Mouse (Mus musculus) ES-Bruce4 (cell line): Measurements from ENCODE around the gene Nfib. TPM values are rescaled to one million over a fixed set of nuclear protein-coding genes. Genes with fewer than 3 reads are reported as not detected.

Experiments used
- H3K27ac ChIP-seq: 2 replicates; pipeline ENCODE4 v1.5.1; 2012; ENCODE audit warnings: low read length, inconsistent platforms; ENCODE audit not compliant: insufficient read depth
- H3K27me3 ChIP-seq: 2 replicates; pipeline ENCODE4 v1.6.1; 2012; ENCODE audit warnings: mild to moderate bottlenecking, low read length, inconsistent platforms; ENCODE audit not compliant: control insufficient read depth, poor library complexity, insufficient read depth, severe bottlenecking
- H3K36me3 ChIP-seq: 2 replicates; pipeline ENCODE4 v1.6.1; 2012; ENCODE audit warnings: inconsistent platforms, mild to moderate bottlenecking, low read length, moderate library complexity; ENCODE audit not compliant: control insufficient read depth, poor library complexity, insufficient read depth, severe bottlenecking
- H3K4me1 ChIP-seq: one replicate; pipeline ENCODE4 v1.8.1; 2011; ENCODE audit warnings: low read length; ENCODE audit not compliant: control insufficient read depth, insufficient read depth
- H3K4me3 ChIP-seq: 2 replicates; pipeline ENCODE4 v1.5.1; 2011; ENCODE audit warnings: low read depth, mild to moderate bottlenecking, low read length
- H3K9ac ChIP-seq: 2 replicates; pipeline ENCODE4 v1.6.1; 2012; ENCODE audit warnings: low read depth, mild to moderate bottlenecking, inconsistent platforms; ENCODE audit not compliant: poor library complexity, severe bottlenecking
- H3K9me3 ChIP-seq: replicated peaks from 2 replicates; pipeline ENCODE4 v1.6.1; 2012; ENCODE audit warnings: mild to moderate bottlenecking, low read length, inconsistent platforms; ENCODE audit not compliant: control insufficient read depth, poor library complexity, insufficient read depth, severe bottlenecking
- CTCF ChIP-seq: IDR thresholded peaks from one replicate; pipeline ENCODE4 v1.8.1; 2011; ENCODE audit warnings: low read depth, low read length
- EP300 ChIP-seq: IDR thresholded peaks from 2 replicates; pipeline ENCODE4 v1.6.1; 2011; ENCODE audit warnings: low read depth, low read length; ENCODE audit not compliant: insufficient read depth
- POLR2A ChIP-seq: IDR thresholded peaks from one replicate; pipeline ENCODE4 v1.8.1; 2011; ENCODE audit warnings: low read length; ENCODE audit not compliant: insufficient read depth
- polyA plus RNA-seq: library from polyadenylated mRNA; stranded (reverse); fragments of >200 nt; gene quantifications from 2 replicates; pipeline ENCODE4 v1.2.4, GENCODE M21; 2011; ENCODE audit warnings: low read depth; ENCODE audit not compliant: missing spikeins, insufficient read depth, insufficient read length

The Nfib gene
- polyA plus RNA-seq, 1 experiment = 4.6 TPM

GRCm38 (mm10) chr4:82598436-82598835, 107.1 kb downstream of the Nfib start:
- Histone ChIP-seq H3K36me3 (no peaks in the 10 kb centered on the region), H3K4me3 (no peak overlapping the region), H3K27ac (no peak overlapping the region), H3K4me1 (no peaks in the 10 kb centered on the region), H3K27me3 (0 out of 2 replicates have a peak, but pooled peaks cover 2% of the 10 kb centered on the region), H3K9ac (no peak overlapping the region), H3K9me3 (no peaks in the 10 kb centered on the region)
- no peak for TF ChIP-seq CTCF
- no peak for TF ChIP-seq POLR2A
- no peak for TF ChIP-seq EP300

GRCm38 (mm10) chr4:82593681-82594666, 111.6 kb downstream of the Nfib start:
- no peaks in the 10 kb centered on the region for H3K36me3 ChIP-seq
- TF ChIP-seq EP300 = no peak
- no peak for TF ChIP-seq CTCF
- no peak for TF ChIP-seq POLR2A
- no peak overlapping the region for H3K4me3 ChIP-seq
- no peak overlapping the region for H3K27ac ChIP-seq
- no peaks in the 10 kb centered on the region for H3K4me1 ChIP-seq
- H3K27me3 ChIP-seq = 0 out of 2 replicates have a peak, but pooled peaks cover 2% of the 10 kb centered on the region
- H3K9me3 ChIP-seq = no peaks in the 10 kb centered on the region
- H3K9ac ChIP-seq = no peak overlapping the region

- TF ChIP-seq POLR2A (no peak), CTCF (no peak), EP300 (no peak)
- no peaks in the 10 kb centered on the region for H3K4me1 ChIP-seq
- no peak overlapping the region for H3K27ac ChIP-seq
- H3K36me3 ChIP-seq = no peaks in the 10 kb centered on the region
- 0 out of 2 replicates have a peak, but pooled peaks cover 2% of the 10 kb centered on the region for H3K27me3 ChIP-seq
- no peak overlapping the region for H3K4me3 ChIP-seq
- no peak overlapping the region for H3K9ac ChIP-seq
- no peaks in the 10 kb centered on the region for H3K9me3 ChIP-seq
These were observed 113.2 kb downstream of the Nfib start for GRCm38 (mm10) chr4:82592086-82593030.

- Histone ChIP-seq H3K9me3 (no peaks in the 10 kb centered on the region), H3K27me3 (0 out of 2 replicates have a peak, but pooled peaks cover 2% of the 10 kb centered on the region), H3K4me1 (no peaks in the 10 kb centered on the region), H3K4me3 (no peak overlapping the region), H3K9ac (no peak overlapping the region), H3K36me3 (no peaks in the 10 kb centered on the region), H3K27ac (no peak overlapping the region)
- no peak for TF ChIP-seq EP300
- no peak for TF ChIP-seq POLR2A
- no peak for TF ChIP-seq CTCF
These were observed 116.1 kb downstream of the Nfib start for GRCm38 (mm10) chr4:82589345-82589890.

- Histone ChIP-seq H3K9ac (no peak overlapping the region), H3K9me3 (no peaks in the 10 kb centered on the region), H3K4me3 (no peak overlapping the region), H3K36me3 (no peaks in the 10 kb centered on the region), H3K27me3 (no peaks in the 10 kb centered on the region), H3K27ac (no peak overlapping the region), H3K4me1 (no peaks in the 10 kb centered on the region)
- TF ChIP-seq EP300 (no peak), POLR2A (no peak)
These were observed 116.8 kb downstream of the Nfib start for GRCm38 (mm10) chr4:82588718-82589117.
